Mouse (Mus musculus): Measurements from ENCODE around the gene U2af1l4. TPM values are rescaled to one million over a fixed set of nuclear protein-coding genes. Genes with fewer than 3 reads are reported as not detected.

U2af1l4 gene
- polyA plus RNA-seq, 1 experiment = 72.3 TPM

DNA sequence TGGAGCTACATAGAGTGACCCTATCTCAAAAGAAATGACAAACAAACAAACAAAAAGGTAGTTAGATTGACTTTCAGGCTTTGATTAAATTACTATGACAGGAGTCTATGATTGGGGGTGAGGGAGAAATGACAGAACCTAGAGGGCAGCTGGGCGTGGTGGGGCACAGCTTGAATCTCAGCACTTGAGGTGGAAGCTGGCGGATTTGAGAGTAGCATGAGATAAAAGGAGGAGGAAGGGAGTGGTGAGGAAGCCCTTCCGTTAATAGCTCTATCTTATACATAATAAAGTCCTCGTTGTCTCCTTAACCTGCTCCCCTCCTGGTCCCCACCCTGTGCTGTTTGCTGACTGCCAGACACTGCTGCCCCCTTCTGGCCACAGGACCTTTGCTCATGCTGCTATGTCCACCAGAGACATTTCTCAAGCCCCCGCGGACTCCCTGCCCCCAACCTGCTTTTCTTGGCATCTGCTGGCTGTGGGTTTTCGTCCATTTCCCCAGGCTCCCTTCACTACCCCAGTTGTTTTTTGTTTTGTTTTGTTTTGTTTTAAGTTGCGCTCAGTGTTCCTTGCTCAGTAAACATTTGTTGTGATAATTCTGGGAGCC is 44.7 kb downstream of the U2af1l4 start:
- no peaks in the 10 kb centered on the region for H3K79me2 ChIP-seq (ENCODE audit: control insufficient read depth, insufficient read depth)
- H3ac ChIP-seq (ENCODE audit: control insufficient read depth, insufficient read length) = no peak overlapping the region
- H3K4me2 ChIP-seq (ENCODE audit: low read depth) = no peak overlapping the region
- H3K27me3 ChIP-seq (ENCODE audit: control insufficient read depth, insufficient read depth, insufficient read length) = no peaks in the 10 kb centered on the region
- no peak overlapping the region for H3K4me3 ChIP-seq
- no peaks in the 10 kb centered on the region for H3K36me3 ChIP-seq (ENCODE audit: control insufficient read depth, insufficient read depth)
- TF ChIP-seq E2F4 (IDR thresholded peaks at IDR 0.05; ENCODE audit: insufficient read depth) (no peak), POLR2AphosphoS2 (IDR thresholded peaks at IDR 0.05; ENCODE audit: insufficient read length, low read depth) (no peak)

DNA sequence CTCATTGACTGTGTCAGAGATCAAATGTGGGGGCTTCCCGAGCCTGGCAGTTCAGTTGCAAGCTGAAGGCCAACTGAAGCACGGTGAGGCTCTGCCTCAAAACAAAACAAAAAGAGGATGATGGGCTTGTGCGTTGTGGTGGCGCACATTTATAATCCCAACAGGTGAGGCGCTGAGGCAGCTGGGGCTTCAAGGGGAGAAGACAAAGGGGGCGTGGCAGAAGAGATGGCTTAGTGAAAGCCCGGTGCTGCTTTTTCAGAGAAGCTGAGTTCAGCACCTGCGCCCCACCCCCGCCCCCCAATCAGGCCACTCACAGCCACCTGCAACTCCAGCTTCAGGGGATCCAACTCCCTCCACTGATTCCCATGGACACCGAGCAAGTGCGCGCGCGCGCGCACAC is 45.4 kb downstream of the U2af1l4 start:
- no peaks in the 10 kb centered on the region for H3K79me2 ChIP-seq (ENCODE audit: control insufficient read depth, insufficient read depth)
- no peak overlapping the region for H3ac ChIP-seq (ENCODE audit: control insufficient read depth, insufficient read length)
- no peaks in the 10 kb centered on the region for H3K27me3 ChIP-seq (ENCODE audit: control insufficient read depth, insufficient read depth, insufficient read length)
- H3K36me3 ChIP-seq (ENCODE audit: control insufficient read depth, insufficient read depth) = no peaks in the 10 kb centered on the region
- no peak overlapping the region for H3K4me2 ChIP-seq (ENCODE audit: low read depth)
- no peak for TF ChIP-seq TCF3 (IDR thresholded peaks at IDR 0.05; ENCODE audit: insufficient read length, low read depth)
- no peak for TF ChIP-seq POLR2AphosphoS2 (IDR thresholded peaks at IDR 0.05; ENCODE audit: insufficient read length, low read depth)
- no peak overlapping the region for H3K4me3 ChIP-seq

DNA sequence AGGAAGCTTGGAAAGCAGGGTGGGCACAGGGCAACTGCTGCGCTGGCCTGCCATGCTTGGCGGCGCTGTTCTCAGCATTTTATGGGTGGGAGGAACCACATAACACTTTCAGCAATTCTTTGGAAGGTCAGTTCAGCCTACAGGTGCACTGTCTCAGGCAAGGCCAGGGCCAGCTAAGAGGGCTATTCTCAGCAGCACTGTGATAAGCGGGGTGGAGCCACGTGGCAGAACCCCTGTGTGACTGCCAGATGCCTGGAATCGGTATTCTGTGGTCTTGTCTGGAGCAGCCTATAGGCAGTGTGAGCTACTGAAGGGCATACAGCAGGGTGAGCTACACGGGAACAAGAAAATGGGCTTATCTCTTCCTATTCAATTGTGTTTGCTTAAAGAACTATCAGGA is 46.9 kb downstream of the U2af1l4 start:
- no peak overlapping the region for H3K4me2 ChIP-seq (ENCODE audit: low read depth)
- no peak overlapping the region for H3K4me3 ChIP-seq
- H3K27me3 ChIP-seq (ENCODE audit: control insufficient read depth, insufficient read depth, insufficient read length) = no peaks in the 10 kb centered on the region
- no peaks in the 10 kb centered on the region for H3K79me2 ChIP-seq (ENCODE audit: control insufficient read depth, insufficient read depth)
- no peaks in the 10 kb centered on the region for H3K36me3 ChIP-seq (ENCODE audit: control insufficient read depth, insufficient read depth)
- H3ac ChIP-seq (ENCODE audit: control insufficient read depth, insufficient read length) = no peak overlapping the region
- TF ChIP-seq POLR2A (IDR thresholded peaks at IDR 0.05; ENCODE audit: insufficient read length, low read depth) (no peak), CEBPB (IDR thresholded peaks at IDR 0.05; ENCODE audit: insufficient read depth, poor library complexity, severe bottlenecking) (no peak), SRF (IDR thresholded peaks at IDR 0.05; ENCODE audit: control insufficient read depth, insufficient read length, low read depth) (no peak), E2F4 (IDR thresholded peaks at IDR 0.05; ENCODE audit: insufficient read depth) (no peak), MAX (IDR thresholded peaks at IDR 0.05; ENCODE audit: low read depth) (no peak), MYOG (IDR thresholded peaks at IDR 0.05; ENCODE audit: control insufficient read depth in 1 of 3, insufficient read depth in 1 of 3, insufficient read length in 2 of 3, low read depth in 2 of 3) (no peak), POLR2AphosphoS2 (IDR thresholded peaks at IDR 0.05; ENCODE audit: insufficient read length, low read depth) (no peak), TCF12 (IDR thresholded peaks at IDR 0.05; ENCODE audit: insufficient read depth, poor library complexity, severe bottlenecking) (no peak)

GRCm38 (mm10) chr7:30612654-30613402 is 49.7 kb downstream of the U2af1l4 start, which contains the start of gene Upk1a:
TSS of gene Upk1a (minus strand) at chr7:30612847.
- no peak within 1 kb of the TSS for H3K4me3 ChIP-seq
- TF ChIP-seq CEBPB (IDR thresholded peaks at IDR 0.05; ENCODE audit: insufficient read depth, poor library complexity, severe bottlenecking) (no peak), MYOG (IDR thresholded peaks at IDR 0.05; ENCODE audit: control insufficient read depth in 1 of 3, insufficient read depth in 1 of 3, insufficient read length in 2 of 3, low read depth in 2 of 3) (no peak), MYOD1 (IDR thresholded peaks at IDR 0.05; ENCODE audit: control insufficient read depth in 1 of 3, insufficient read length in 2 of 3, low read depth in 2 of 3) (no peak), POLR2AphosphoS2 (IDR thresholded peaks at IDR 0.05; ENCODE audit: insufficient read length, low read depth) (no peak), E2F4 (IDR thresholded peaks at IDR 0.05; ENCODE audit: insufficient read depth) (no peak), USF1 (IDR thresholded peaks at IDR 0.05; ENCODE audit: low read depth) (no peak), TCF12 (IDR thresholded peaks at IDR 0.05; ENCODE audit: insufficient read depth, poor library complexity, severe bottlenecking) (no peak), POLR2A (IDR thresholded peaks at IDR 0.05; ENCODE audit: insufficient read length, low read depth) (no peak), REST (IDR thresholded peaks at IDR 0.05; ENCODE audit: insufficient read depth, insufficient read length) (no peak), SRF (IDR thresholded peaks at IDR 0.05; ENCODE audit: control insufficient read depth, insufficient read length, low read depth) (no peak), TCF3 (IDR thresholded peaks at IDR 0.05; ENCODE audit: insufficient read length, low read depth) (no peak), MAX (IDR thresholded peaks at IDR 0.05; ENCODE audit: low read depth) (no peak)
- H3K36me3 ChIP-seq (ENCODE audit: control insufficient read depth, insufficient read depth) = peaks cover 14% of the 10 kb centered on the region
- H3K79me2 ChIP-seq (ENCODE audit: control insufficient read depth, insufficient read depth) = no peaks in the 10 kb centered on the region
- H3K4me2 ChIP-seq (ENCODE audit: low read depth) = no peak within 1 kb of the TSS
- H3ac ChIP-seq (ENCODE audit: control insufficient read depth, insufficient read length) = no peak within 1 kb of the TSS
- H3K27me3 ChIP-seq (ENCODE audit: control insufficient read depth, insufficient read depth, insufficient read length) = no peaks in the 10 kb centered on the region

DNA sequence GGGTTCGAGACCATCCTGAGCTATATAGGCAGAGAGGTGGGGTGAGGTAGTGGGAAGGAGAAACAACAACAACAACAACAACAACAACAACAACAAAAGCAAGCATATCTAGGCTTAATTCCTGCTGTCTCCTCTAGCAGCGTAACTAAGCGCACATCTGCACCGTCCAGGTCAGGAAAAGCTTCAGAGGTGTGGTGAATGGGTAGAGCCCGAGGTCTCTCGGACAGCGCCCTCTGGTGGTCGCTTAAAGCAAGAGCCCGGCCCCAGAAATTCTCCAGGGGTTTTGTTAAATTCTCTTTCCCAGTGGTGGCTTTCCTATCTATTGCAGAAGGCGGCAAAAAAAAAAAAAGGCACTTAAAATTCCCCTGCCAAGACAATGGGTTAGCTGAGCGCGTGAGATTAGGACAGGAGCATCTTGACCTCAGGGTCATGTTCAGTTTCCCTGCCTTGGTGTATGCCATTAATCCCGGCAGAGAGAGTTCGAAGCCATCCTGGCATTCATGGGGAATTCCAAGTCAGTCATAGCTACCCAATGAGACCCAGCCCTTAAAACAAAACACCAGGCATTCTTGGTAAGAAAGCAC is 50.5 kb downstream of the U2af1l4 start:
- no peak for TF ChIP-seq POLR2AphosphoS2 (IDR thresholded peaks at IDR 0.05; ENCODE audit: insufficient read length, low read depth)
- no peak for TF ChIP-seq MYOD1 (IDR thresholded peaks at IDR 0.05; ENCODE audit: control insufficient read depth in 1 of 3, insufficient read length in 2 of 3, low read depth in 2 of 3)
- no peak for TF ChIP-seq MYOG (IDR thresholded peaks at IDR 0.05; ENCODE audit: control insufficient read depth in 1 of 3, insufficient read depth in 1 of 3, insufficient read length in 2 of 3, low read depth in 2 of 3)
- no peak for TF ChIP-seq POLR2A (IDR thresholded peaks at IDR 0.05; ENCODE audit: insufficient read length, low read depth)
- TF ChIP-seq USF1 (IDR thresholded peaks at IDR 0.05; ENCODE audit: low read depth) = no peak
- TF ChIP-seq SRF (IDR thresholded peaks at IDR 0.05; ENCODE audit: control insufficient read depth, insufficient read length, low read depth) = no peak
- no peak for TF ChIP-seq TCF12 (IDR thresholded peaks at IDR 0.05; ENCODE audit: insufficient read depth, poor library complexity, severe bottlenecking)
- no peak for TF ChIP-seq CEBPB (IDR thresholded peaks at IDR 0.05; ENCODE audit: insufficient read depth, poor library complexity, severe bottlenecking)
- TF ChIP-seq MAX (IDR thresholded peaks at IDR 0.05; ENCODE audit: low read depth) = no peak
- no peak for TF ChIP-seq REST (IDR thresholded peaks at IDR 0.05; ENCODE audit: insufficient read depth, insufficient read length)
- no peak for TF ChIP-seq E2F4 (IDR thresholded peaks at IDR 0.05; ENCODE audit: insufficient read depth)
- TF ChIP-seq TCF3 (IDR thresholded peaks at IDR 0.05; ENCODE audit: insufficient read length, low read depth) = no peak
- no peak overlapping the region for H3K4me3 ChIP-seq

More for the DNA sequence above, 50.5 kb downstream of the U2af1l4 start:
- peaks cover 21% of the 10 kb centered on the region for H3K36me3 ChIP-seq (ENCODE audit: control insufficient read depth, insufficient read depth)
- H3ac ChIP-seq (ENCODE audit: control insufficient read depth, insufficient read length) = no peak overlapping the region
- H3K27me3 ChIP-seq (ENCODE audit: control insufficient read depth, insufficient read depth, insufficient read length) = no peaks in the 10 kb centered on the region
- H3K79me2 ChIP-seq (ENCODE audit: control insufficient read depth, insufficient read depth) = no peaks in the 10 kb centered on the region
- H3K4me2 ChIP-seq (ENCODE audit: low read depth) = no peak overlapping the region

Measured in myocyte (in vitro differentiated cells).